In genomic region chr2:120646777-120647176, GRCm38 (mm10) we compare ENCODE assay signal across 16 mouse cellular contexts. TPM values are rescaled to one million over a fixed set of nuclear protein-coding genes. Genes with fewer than 3 reads are reported as not detected.
DNase-seq lines count a peak whose midpoint lies in the region; ATAC-seq and TF ChIP-seq lines count a peak whose summit lies in the region.
"Had no signal": no experiment of that assay in that cellular context is flagged by ENCODE, and none has a peak within 500 bp of the region (broad histone marks: within the 10 kb centered on the region; RNA-seq: fewer than 3 reads in every experiment).

No protein-coding gene starts in this region.

- no peak overlapping the region for H3K9ac ChIP-seq in embryonic facial prominence, embryonic 11.5 days (replicated peaks; ENCODE audit: low read length)
- no peak overlapping the region for H3K9ac ChIP-seq in lung, embryonic 14.5 days
- H3K9ac ChIP-seq in midbrain, embryonic 11.5 days (ENCODE audit: low read length): no peak overlapping the region
- H3K9ac ChIP-seq: embryonic facial prominence, embryonic 12.5 days; forebrain, embryonic 13.5 days; hindbrain, embryonic 13.5 days; midbrain, embryonic 13.5 days had no signal

- no peaks in the 10 kb centered on the region for H3K27me3 ChIP-seq in embryonic facial prominence, embryonic 11.5 days (ENCODE audit: control insufficient read depth, insufficient read depth, low read length)
- H3K27me3 ChIP-seq in embryonic facial prominence, embryonic 10.5 days (replicated peaks; ENCODE audit: low read depth, poor library complexity, severe bottlenecking): no peaks in the 10 kb centered on the region
- no peaks in the 10 kb centered on the region for H3K27me3 ChIP-seq in lung, embryonic 14.5 days (ENCODE audit: insufficient read depth, low read length)
- H3K27me3 ChIP-seq in midbrain, embryonic 11.5 days (ENCODE audit: control insufficient read depth, insufficient read depth, low read length): no peaks in the 10 kb centered on the region
- H3K27me3 ChIP-seq: embryonic facial prominence, embryonic 12.5 days; forebrain, embryonic 13.5 days; hindbrain, embryonic 13.5 days; midbrain, embryonic 13.5 days had no signal

- no peak for ATAC-seq in embryonic facial prominence, embryonic 11.5 days (replicated peaks; ENCODE audit: insufficient number of reproducible peaks, low FRiP score, low TSS enrichment, low read depth)
- peak; percentile 77; the same call in 1 of the 2 replicates for ATAC-seq in lung, embryonic 14.5 days (ENCODE audit: insufficient read depth)
- ATAC-seq in midbrain, embryonic 11.5 days (ENCODE audit: low FRiP score): no peak
- ATAC-seq: activated CD4-positive, CD25-positive, alpha-beta regulatory T cell, adult 4 months; forebrain, embryonic 13.5 days; midbrain, embryonic 13.5 days had no signal

- TF ChIP-seq CTCF in lung, embryonic 14.5 days (IDR thresholded peaks at IDR 0.05; ENCODE audit: low read depth): no peak

- 64% methylated on average over 4 of the region's 4 CpGs for WGBS in embryonic facial prominence, embryonic 11.5 days
- WGBS in embryonic facial prominence, embryonic 10.5 days: 61% methylated on average over 4 of the region's 4 CpGs
- WGBS in lung, embryonic 14.5 days: 39% methylated on average over 4 of the region's 4 CpGs
- WGBS in midbrain, embryonic 11.5 days: 62% methylated on average over 4 of the region's 4 CpGs

- H3K4me1 ChIP-seq in embryonic facial prominence, embryonic 11.5 days (ENCODE audit: control insufficient read depth, insufficient read depth, low read length): no peaks in the 10 kb centered on the region
- no peaks in the 10 kb centered on the region for H3K4me1 ChIP-seq in embryonic facial prominence, embryonic 10.5 days
- H3K4me1 ChIP-seq in lung, embryonic 14.5 days (ENCODE audit: insufficient read depth): no peaks in the 10 kb centered on the region
- H3K4me1 ChIP-seq in midbrain, embryonic 11.5 days (ENCODE audit: control insufficient read depth, insufficient read depth, low read length): no peaks in the 10 kb centered on the region
- H3K4me1 ChIP-seq: embryonic facial prominence, embryonic 12.5 days; forebrain, embryonic 13.5 days; hindbrain, embryonic 13.5 days; midbrain, embryonic 13.5 days had no signal

- H3K36me3 ChIP-seq in embryonic facial prominence, embryonic 11.5 days (replicated peaks; ENCODE audit: control insufficient read depth, insufficient read depth, low read depth, low read length): no peaks in the 10 kb centered on the region
- no peaks in the 10 kb centered on the region for H3K36me3 ChIP-seq in embryonic facial prominence, embryonic 10.5 days (replicated peaks)
- H3K36me3 ChIP-seq in lung, embryonic 14.5 days (ENCODE audit: insufficient read depth): peaks cover 10% of the 10 kb centered on the region; the same call in 1 of the 2 replicates
- H3K36me3 ChIP-seq in midbrain, embryonic 11.5 days (ENCODE audit: control insufficient read depth, insufficient read depth, low read length): no peaks in the 10 kb centered on the region
- H3K36me3 ChIP-seq: embryonic facial prominence, embryonic 12.5 days; hindbrain, embryonic 13.5 days; midbrain, embryonic 13.5 days had no signal

- H3K9me3 ChIP-seq in embryonic facial prominence, embryonic 11.5 days (replicated peaks; ENCODE audit: control insufficient read depth, low read length): no peaks in the 10 kb centered on the region
- H3K9me3 ChIP-seq in embryonic facial prominence, embryonic 10.5 days: no peaks in the 10 kb centered on the region
- H3K9me3 ChIP-seq in lung, embryonic 14.5 days (ENCODE audit: low read depth, low read length): no peaks in the 10 kb centered on the region
- no peaks in the 10 kb centered on the region for H3K9me3 ChIP-seq in midbrain, embryonic 11.5 days (ENCODE audit: control insufficient read depth, low read length)
- H3K9me3 ChIP-seq: embryonic facial prominence, embryonic 12.5 days; forebrain, embryonic 13.5 days; hindbrain, embryonic 13.5 days; midbrain, embryonic 13.5 days had no signal

- peak; percentile 46 for DNase-seq in embryonic facial prominence, embryonic 11.5 days (ENCODE audit: low spot score)
- no peak for DNase-seq in embryonic facial prominence, embryonic 10.5 days (ENCODE audit: low spot score)
- peak; percentile 35 for DNase-seq in urinary bladder, postnatal 14 days (ENCODE audit: low spot score)
- DNase-seq in urinary bladder, postnatal 10 days (ENCODE audit: low spot score): no peak
- peak; percentile 80 for DNase-seq in lung, embryonic 14.5 days
- DNase-seq in midbrain, embryonic 11.5 days (ENCODE audit: low spot score, missing footprints): no peak
- no peak for DNase-seq in ovary, postnatal 14 days (ENCODE audit: low spot score)
- no peak for DNase-seq in adrenal gland, adult 8-10 months
- DNase-seq: cerebellum, adult 2 months; kidney, adult 2 months; left cerebral cortex, postnatal 4 days had no signal

- H3K4me2 ChIP-seq in embryonic facial prominence, embryonic 11.5 days (ENCODE audit: low read depth, low read length): no peak overlapping the region
- H3K4me2 ChIP-seq in lung, embryonic 14.5 days: no peak overlapping the region
- no peak overlapping the region for H3K4me2 ChIP-seq in midbrain, embryonic 11.5 days
- H3K4me2 ChIP-seq: embryonic facial prominence, embryonic 12.5 days; forebrain, embryonic 13.5 days; hindbrain, embryonic 13.5 days; midbrain, embryonic 13.5 days had no signal

- no peak overlapping the region for H3K4me3 ChIP-seq in embryonic facial prominence, embryonic 11.5 days (ENCODE audit: low read depth, low read length)
- H3K4me3 ChIP-seq in embryonic facial prominence, embryonic 10.5 days: no peak overlapping the region
- H3K4me3 ChIP-seq in lung, embryonic 14.5 days (ENCODE audit: low read depth, low read length): no peak overlapping the region
- H3K4me3 ChIP-seq in midbrain, embryonic 11.5 days (ENCODE audit: low read depth, low read length): no peak overlapping the region
- H3K4me3 ChIP-seq: embryonic facial prominence, embryonic 12.5 days; forebrain, embryonic 13.5 days; hindbrain, embryonic 13.5 days; midbrain, embryonic 13.5 days had no signal

- no peak overlapping the region for H3K27ac ChIP-seq in embryonic facial prominence, embryonic 11.5 days (replicated peaks; ENCODE audit: low read depth, low read length)
- H3K27ac ChIP-seq in embryonic facial prominence, embryonic 10.5 days (replicated peaks): no peak overlapping the region
- no peak overlapping the region for H3K27ac ChIP-seq in lung, embryonic 14.5 days (ENCODE audit: low read depth)
- H3K27ac ChIP-seq in midbrain, embryonic 11.5 days (ENCODE audit: low read depth, low read length): no peak overlapping the region
- H3K27ac ChIP-seq: embryonic facial prominence, embryonic 12.5 days; forebrain, embryonic 13.5 days; hindbrain, embryonic 13.5 days; midbrain, embryonic 13.5 days had no signal

RNA-seq across cellular contexts. Expression of gene Stard9, which starts 17.9 kb away (rescaled TPM):
- polyA plus RNA-seq in embryonic facial prominence, embryonic 11.5 days (2014; fragmentation: Nextera tagmentation; extraction: Ambion mirVana): 3.4 and 3.7 TPM in 2 replicates
- 2.6 and 3.4 TPM in 2 replicates for polyA plus RNA-seq in embryonic facial prominence, embryonic 10.5 days (2016; fragmentation: Nextera tagmentation; extraction: Ambion mirVana)
- polyA plus RNA-seq in lung, embryonic 14.5 days (2014; fragmentation: Nextera tagmentation; extraction: Ambion mirVana): 14.1 and 14.9 TPM in 2 replicates
- 3.2 and 3.8 TPM in 2 replicates for polyA plus RNA-seq in midbrain, embryonic 11.5 days (2014; fragmentation: Nextera tagmentation; extraction: Ambion mirVana)
- 10 to 100 TPM; 15.8 to 28.3 (median 19.3) TPM for total RNA-seq in adrenal gland, adult 8-10 months (2022)

RNA-seq across cellular contexts. Expression of gene Lrrc57, which starts 37.5 kb away (rescaled TPM):
- polyA plus RNA-seq in embryonic facial prominence, embryonic 11.5 days (2014; fragmentation: Nextera tagmentation; extraction: Ambion mirVana): 26.0 and 27.0 TPM in 2 replicates
- 26.6 and 27.4 TPM in 2 replicates for polyA plus RNA-seq in embryonic facial prominence, embryonic 10.5 days (2016; fragmentation: Nextera tagmentation; extraction: Ambion mirVana)
- polyA plus RNA-seq in lung, embryonic 14.5 days (2014; fragmentation: Nextera tagmentation; extraction: Ambion mirVana): 22.6 and 23.5 TPM in 2 replicates
- polyA plus RNA-seq in midbrain, embryonic 11.5 days (2014; fragmentation: Nextera tagmentation; extraction: Ambion mirVana): 31.8 and 35.9 TPM in 2 replicates
- 10 to 100 TPM; 18.6 to 22.0 (median 21.5) TPM for total RNA-seq in adrenal gland, adult 8-10 months (2022)

RNA-seq across cellular contexts. Expression of gene Haus2, which starts 37.6 kb away (rescaled TPM):
- 33.3 and 33.8 TPM in 2 replicates for polyA plus RNA-seq in embryonic facial prominence, embryonic 11.5 days (2014; fragmentation: Nextera tagmentation; extraction: Ambion mirVana)
- polyA plus RNA-seq in embryonic facial prominence, embryonic 10.5 days (2016; fragmentation: Nextera tagmentation; extraction: Ambion mirVana): 35.3 and 36.4 TPM in 2 replicates
- 25.7 and 26.0 TPM in 2 replicates for polyA plus RNA-seq in lung, embryonic 14.5 days (2014; fragmentation: Nextera tagmentation; extraction: Ambion mirVana)
- polyA plus RNA-seq in midbrain, embryonic 11.5 days (2014; fragmentation: Nextera tagmentation; extraction: Ambion mirVana): 39.3 and 42.5 TPM in 2 replicates
- 10 to 100 TPM; 14.4 to 15.4 (median 14.9) TPM for total RNA-seq in adrenal gland, adult 8-10 months (2022)

Comparison
In these comparisons a context has a peak if more than half of its experiments do, and no peak if none do; other contexts are left out.
1. DNase-seq: peak in embryonic facial prominence, embryonic 11.5 days (single experiment), urinary bladder, postnatal 14 days (single experiment) and lung, embryonic 14.5 days (single experiment); none in embryonic facial prominence, embryonic 10.5 days (single experiment), urinary bladder, postnatal 10 days (single experiment), midbrain, embryonic 11.5 days (single experiment), ovary, postnatal 14 days (single experiment) and adrenal gland, adult 8-10 months (single experiment).